Mouse (Mus musculus) spleen, postnatal 14 days (tissue): Measurements from ENCODE around the gene Sec24c.

Experiments
- DNase-seq, 2 experiments: peaks; one replicate each; pipeline ENCODE4 v3.0.0; 2021 to 2022; ENCODE audit warnings: low spot score in 2 of 2

The Sec24c gene

GRCm38 (mm10) chr14:20659687-20660086 is 14.4 kb upstream of the Sec24c start:
- DNase-seq = no peak

- DNase-seq = peak; percentile 80 to 87
Observed at GRCm38 (mm10) chr14:20660827-20661660, 13.1 kb upstream of the Sec24c start.

GRCm38 (mm10) chr14:20661661-20662331 is 12.3 kb upstream of the Sec24c start:
- no peak for DNase-seq

- no peak for DNase-seq
Observed at GRCm38 (mm10) chr14:20662740-20663139, 11.4 kb upstream of the Sec24c start.

DNA sequence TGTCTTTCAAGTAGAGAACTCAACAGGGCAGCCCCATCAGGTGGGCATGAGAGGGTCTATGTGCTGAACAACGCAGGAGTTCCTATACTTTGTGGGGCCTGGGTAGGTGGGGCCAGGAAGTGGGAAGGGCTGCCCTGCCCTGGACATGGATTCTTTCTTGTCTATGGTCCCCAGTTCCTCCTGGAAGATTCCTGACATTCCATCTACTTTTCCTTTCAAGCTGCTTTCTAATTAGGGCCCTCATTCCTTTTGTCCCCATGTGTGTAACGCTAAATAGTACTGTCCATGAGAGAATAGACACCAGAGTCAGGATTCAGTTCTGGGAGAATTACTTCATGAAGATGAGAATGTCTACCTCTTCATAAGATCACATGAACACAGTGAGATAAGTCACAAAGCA is 10.5 kb upstream of the Sec24c start:
- DNase-seq = no peak

GRCm38 (mm10) chr14:20664436-20664835 is 9.7 kb upstream of the Sec24c start:
- DNase-seq = no peak

DNA sequence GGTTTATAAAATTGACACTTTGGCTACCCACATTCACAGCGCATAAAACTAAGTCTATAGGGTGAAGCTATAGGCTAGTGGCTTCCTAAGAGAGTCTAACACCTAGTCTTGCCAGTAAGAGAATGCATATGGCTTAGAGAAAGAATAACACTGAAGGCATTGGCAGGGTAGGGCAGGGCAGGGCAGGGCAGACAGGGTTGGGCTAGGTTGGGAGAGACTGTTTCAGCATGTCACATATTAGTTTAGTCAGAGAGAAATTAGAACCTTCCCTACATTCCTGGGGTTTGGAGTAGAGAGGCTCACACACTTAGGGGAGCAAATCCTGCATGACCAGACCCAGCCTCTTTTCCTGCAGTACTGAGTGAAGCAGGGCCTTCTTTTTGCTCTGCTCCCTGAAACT is 6.6 kb upstream of the Sec24c start:
- no peak for DNase-seq

- DNase-seq = no peak
Observed at GRCm38 (mm10) chr14:20668154-20668810, 5.8 kb upstream of the Sec24c start, which contains the start of gene Synpo2l. Gene Synpo2l, minus strand, starts transcription at chr14:20668354.

GRCm38 (mm10) chr14:20672990-20673389 is 1.1 kb upstream of the Sec24c start:
- DNase-seq = peak in 1 of 2 experiments; percentile 35

DNA sequence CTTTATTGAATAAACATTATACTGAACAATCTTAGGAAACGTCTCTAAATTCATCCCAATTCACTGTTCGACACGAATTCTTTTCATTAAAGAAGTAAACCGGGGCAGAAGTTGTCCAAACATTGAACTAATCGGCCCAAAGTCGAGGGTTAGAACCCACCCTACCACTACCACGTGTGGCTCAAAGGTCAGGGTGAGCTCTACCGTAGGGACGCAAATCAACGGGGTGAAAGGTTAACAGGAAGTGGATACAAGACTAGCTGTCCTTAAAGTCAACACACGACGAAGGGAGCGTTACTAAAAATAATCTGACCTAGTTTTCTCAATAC is 409 bp upstream of the Sec24c start:
- DNase-seq = no peak

- DNase-seq = no peak
Observed at GRCm38 (mm10) chr14:20677906-20678305, 3.8 kb downstream of the Sec24c start.

- no peak for DNase-seq
Observed at GRCm38 (mm10) chr14:20681742-20682141, 7.6 kb downstream of the Sec24c start.

GRCm38 (mm10) chr14:20682498-20682897 is 8.4 kb downstream of the Sec24c start:
- DNase-seq = peak in 1 of 2 experiments; percentile 28

DNA sequence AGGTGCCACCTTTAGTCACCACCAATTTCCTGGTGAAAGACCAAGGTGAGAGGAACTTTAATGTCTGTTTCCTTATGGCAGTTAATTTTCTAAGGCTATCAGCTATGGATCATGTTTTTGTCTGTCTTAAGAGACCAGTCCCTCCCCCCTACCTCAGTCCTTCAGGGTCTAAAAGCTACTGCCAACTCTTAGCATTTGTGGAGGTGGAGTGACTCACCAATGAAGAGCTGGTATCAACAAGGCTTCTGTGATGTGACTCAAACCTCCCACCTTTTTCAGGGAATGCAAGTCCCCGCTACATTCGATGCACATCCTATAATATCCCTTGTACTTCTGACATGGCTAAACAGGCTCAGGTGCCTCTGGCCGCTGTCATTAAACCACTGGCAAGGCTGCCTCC is 12.5 kb downstream of the Sec24c start:
- DNase-seq = no peak

DNA sequence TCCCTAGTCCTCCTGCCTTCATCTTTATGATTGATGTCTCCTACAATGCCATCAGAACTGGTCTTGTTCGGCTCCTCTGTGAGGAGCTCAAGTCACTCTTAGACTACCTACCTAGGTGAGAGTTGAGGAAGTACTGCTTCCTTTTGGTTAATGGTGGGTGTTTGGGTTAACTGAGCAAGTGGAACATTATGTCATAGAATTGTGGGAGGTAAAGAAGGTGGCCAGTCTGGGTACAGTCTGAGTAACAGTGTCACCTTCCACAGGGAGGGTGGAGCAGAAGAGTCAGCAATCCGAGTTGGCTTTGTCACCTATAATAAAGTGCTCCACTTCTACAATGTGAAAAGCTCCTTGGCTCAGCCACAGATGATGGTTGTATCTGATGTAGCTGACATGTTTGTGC is 14.9 kb downstream of the Sec24c start:
- DNase-seq = no peak

DNA sequence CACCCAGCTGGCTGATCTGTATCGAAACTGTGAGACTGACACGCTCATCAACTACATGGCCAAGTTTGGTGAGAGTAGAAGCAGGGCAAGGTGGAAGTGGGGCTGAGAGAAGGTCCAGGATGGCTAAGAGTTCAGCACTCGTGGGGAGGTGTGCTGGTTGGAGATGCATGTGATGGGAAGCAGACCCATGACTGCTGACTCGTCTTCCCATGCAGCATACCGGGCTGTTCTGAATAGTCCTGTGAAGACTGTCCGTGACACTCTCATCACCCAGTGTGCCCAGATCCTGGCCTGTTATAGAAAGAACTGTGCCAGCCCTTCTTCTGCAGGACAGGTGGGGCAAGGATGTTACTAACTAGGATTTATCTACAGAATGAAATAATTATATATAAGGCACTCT is 17.7 kb downstream of the Sec24c start:
- DNase-seq = no peak

DNA sequence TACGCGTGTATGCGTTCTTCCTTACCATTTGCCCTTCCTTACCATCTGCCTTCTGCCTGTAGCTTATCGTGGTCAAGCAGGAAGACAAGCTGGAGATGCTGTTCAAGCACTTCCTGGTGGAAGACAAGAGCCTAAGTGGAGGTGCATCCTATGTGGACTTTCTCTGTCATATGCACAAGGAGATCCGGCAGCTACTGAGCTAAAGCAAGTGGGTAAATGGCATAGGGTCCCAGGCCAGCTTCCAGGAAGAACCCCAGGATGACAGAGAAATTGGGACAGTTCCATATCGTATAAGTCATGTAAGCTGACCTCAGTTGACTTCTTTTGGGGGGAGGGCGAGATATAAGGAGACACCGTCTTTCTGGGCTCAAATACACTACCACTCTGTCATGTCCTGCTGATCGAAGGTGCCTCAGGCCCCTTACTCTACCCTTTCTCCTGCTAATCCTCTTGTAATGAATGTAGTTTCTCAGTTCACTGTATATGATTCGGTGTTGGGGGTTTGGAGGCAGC is 19.5 kb downstream of the Sec24c start:
- DNase-seq = no peak

DNA sequence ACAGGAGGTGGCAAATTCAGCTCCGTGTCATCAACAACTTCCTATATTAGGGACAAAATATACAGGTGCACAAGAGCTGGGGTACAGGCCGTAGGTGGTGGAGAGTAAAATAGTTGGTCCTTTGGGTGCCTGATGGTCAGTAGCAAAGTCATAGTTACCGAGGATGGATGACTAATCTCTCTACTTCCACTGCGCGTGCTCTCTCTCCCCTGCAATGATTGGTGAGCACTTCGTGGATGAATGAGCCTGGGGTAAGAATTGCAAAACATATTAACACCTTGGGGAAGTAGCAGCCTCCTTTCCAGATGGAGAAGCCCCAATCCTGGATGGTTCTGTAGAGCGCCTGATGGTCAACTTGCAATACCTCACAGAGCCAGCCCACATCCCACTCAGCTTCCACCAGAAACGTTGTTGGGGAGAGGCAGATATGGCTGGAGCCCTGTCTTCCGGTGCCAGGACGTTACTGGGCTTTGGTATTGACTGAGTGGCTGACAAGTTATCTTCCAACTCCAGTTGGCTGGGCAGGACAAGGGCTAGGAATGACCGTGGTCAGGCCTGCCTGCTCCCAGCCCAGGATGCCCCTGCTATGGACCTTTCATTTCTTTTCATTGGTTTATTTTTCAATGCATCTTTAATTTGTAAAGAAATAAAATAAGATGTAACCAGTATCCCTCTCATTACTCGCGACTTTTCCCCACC is 20.2 kb downstream of the Sec24c start:
- no peak for DNase-seq

DNA sequence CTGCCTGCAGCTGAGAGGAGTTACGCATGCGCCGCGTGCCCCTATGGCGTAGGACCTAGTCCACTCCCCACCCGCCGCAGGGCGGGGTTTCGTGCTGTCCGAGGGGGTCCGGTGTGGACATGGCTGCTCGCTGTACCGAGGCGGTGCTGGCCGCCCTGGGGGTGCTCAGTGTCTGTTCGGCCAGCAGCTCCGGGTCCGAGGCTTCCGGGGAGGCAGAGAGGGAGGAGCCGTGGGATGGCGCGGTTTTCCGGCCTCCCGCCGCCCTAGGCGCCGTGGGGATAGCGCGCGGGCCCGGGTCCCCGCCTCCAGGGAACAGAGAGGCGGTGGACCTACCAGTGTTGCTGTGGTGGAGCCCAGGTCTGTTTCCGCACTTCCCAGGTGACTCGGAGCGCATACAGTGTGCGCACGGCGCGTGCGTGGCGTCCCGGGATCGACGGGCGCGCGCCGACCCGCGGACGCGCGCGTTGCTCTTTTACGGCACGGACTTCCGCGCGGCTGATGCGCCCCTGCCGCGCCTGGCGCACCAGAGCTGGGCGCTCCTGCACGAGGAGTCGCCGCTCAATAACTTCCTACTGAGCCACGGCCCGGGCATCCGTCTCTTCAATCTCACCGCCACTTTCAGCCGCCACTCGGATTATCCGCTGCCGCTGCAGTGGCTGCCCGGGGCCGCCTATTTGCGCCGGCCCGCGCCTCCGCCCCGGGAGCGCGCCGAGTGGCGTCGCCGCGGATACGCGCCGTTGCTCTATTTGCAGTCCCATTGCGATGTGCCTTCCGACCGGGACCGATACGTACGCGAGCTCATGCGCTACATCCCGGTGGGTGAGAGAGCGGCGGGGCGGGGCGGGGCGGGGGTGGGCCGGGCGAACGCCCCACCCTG is 21.0 kb downstream of the Sec24c start, which contains the start of gene Fut11:
TSS of gene Fut11 (plus strand) at position 85 of the 877 bp plus-strand sequence.
- DNase-seq = peak; percentile 70 to 72

DNA sequence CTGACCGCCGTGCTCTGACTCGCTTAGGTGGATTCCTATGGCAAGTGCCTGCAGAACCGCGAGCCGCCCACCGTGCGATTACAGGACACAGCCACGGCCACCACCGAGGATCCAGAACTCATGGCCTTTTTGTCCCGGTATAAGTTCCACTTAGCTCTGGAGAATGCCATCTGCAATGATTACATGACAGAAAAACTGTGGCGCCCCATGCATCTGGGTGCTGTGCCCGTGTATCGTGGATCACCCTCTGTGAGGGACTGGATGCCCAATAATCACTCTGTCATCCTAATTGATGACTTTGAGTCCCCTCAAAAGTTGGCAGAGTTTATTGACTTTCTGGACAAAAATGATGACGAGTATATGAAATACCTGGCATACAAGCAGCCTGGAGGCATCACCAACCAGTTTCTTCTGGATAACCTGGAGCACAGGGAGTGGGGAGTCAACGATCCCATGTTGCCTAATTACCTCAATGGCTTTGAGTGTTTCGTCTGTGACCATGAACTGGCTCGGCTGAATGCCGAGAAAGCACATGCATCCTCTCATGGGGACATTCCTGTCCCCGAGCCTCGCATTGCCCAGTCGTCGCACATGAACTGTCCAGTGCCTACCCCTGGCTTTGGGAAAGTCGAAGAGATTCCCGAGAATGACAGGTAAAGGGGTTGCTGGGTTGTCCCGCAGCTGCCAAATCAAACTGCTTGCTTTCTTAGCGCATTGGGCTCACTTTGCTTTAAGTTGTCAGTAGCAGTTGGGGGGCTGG is 21.8 kb downstream of the Sec24c start:
- DNase-seq = no peak
